Mouse (Mus musculus) gastrocnemius, postnatal 14 days (tissue): Measurements from ENCODE around the gene Col5a1. TPM values are rescaled to one million over a fixed set of nuclear protein-coding genes. Genes with fewer than 3 reads are reported as not detected.

Experiments
- DNase-seq: peaks from one replicate; pipeline ENCODE4 v3.0.0; 2021; ENCODE audit warnings: mixed read lengths
- intact Hi-C: fragments of 180-260 bp; cut with DNase I; formaldehyde crosslinking; loops from one replicate; pipeline ENCODE4 v1.15.1; 2025; ENCODE audit warnings: low total_unique reads
- total RNA-seq, 2 experiments: library from RNA; stranded (reverse); gene quantifications; 2 replicates each; pipeline ENCODE4 v1.2.3; 2021

Col5a1 gene
- total RNA-seq, 2 experiments from 2014 or later: 124 to 170 TPM

DNA sequence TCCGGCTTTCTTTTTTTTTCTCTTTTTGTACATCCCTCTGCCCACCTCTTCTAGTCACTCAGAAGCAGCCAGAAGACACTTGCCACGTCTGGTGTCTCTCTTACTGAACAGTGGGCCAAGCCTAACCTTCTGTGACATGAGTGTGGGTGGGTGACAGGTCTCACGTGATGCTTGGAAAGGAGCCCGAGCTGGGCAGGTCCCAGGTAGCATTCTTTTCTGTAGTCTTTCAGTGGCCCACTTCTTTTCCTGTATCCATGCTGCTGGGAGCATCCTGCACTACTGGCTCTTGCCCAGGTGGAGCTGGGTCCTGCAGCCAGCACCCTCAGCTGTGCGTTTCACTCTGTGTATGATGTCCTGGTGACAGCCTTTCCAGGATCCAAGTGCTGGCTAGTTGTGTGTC, 8.2 kb upstream of the Col5a1 start:
- no peak for DNase-seq
- intact Hi-C loops: no loop called here

- intact Hi-C loops: loop anchor here (10.0 kb wide), 1 partner anchor 338 kb away; no protein-coding TSS in a partner anchor
Observed at GRCm38 (mm10) chr2:27883276-27883675, 2.9 kb upstream of the Col5a1 start.

GRCm38 (mm10) chr2:27885456-27886147, 623 bp upstream of the Col5a1 start:
- DNase-seq: no peak
- intact Hi-C loops: loop anchor here (5.0 to 10.0 kb wide), 2 partner anchors 113 to 341 kb away; no protein-coding TSS in a partner anchor

More at GRCm38 (mm10) chr2:27883276-27883675, 2.9 kb upstream of the Col5a1 start:
- DNase-seq: no peak

DNA sequence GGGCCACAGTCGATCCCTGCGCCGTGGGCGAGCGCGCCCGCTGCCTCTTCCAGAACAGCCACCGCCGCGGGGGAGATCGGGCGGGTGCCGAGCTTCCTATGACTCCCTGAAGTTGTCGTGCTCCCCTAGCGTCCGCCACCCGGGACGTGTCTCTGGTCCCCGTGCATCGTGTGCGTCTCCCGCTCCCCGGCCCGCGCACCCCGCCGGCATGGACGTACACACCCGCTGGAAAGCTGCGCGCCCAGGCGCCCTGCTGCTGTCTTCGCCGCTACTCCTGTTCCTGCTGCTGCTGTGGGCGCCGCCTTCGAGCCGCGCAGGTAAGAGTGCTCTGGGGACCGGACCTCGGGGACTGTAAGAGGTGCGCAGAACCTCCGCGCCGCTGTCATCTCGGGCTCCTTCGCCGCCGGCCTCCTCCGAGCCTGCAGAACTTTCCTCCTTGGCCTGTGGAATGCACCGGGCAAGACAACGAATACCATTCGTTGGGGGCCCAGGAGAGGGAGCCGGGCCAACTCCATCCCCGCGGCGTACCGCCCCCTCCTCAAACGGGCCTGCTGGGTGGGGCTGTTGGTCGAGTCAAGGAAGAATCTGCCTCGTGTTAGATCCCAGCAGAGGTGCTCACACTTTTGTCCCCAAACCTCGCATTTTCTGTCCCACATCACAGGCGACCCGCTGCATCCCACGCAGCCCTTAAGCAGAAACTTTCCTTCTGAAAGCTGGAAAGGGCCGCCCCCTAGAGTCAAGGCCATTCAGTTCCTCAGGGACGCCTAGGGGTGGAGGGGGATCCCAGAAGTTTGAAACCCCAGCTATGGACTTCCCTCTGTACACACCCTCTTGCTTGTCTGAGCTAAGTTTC, 609 bp downstream of the Col5a1 start:
- intact Hi-C loops: loop anchor here (5.0 to 10.0 kb wide), 2 partner anchors 115 to 342 kb away; no protein-coding TSS in a partner anchor
- DNase-seq: peak; percentile 54

GRCm38 (mm10) chr2:27887461-27888264, 1.4 kb downstream of the Col5a1 start:
- DNase-seq: peak; percentile 70
- intact Hi-C loops: loop anchor here (5.0 to 10.0 kb wide), 2 partner anchors 115 to 343 kb away; no protein-coding TSS in a partner anchor

DNA sequence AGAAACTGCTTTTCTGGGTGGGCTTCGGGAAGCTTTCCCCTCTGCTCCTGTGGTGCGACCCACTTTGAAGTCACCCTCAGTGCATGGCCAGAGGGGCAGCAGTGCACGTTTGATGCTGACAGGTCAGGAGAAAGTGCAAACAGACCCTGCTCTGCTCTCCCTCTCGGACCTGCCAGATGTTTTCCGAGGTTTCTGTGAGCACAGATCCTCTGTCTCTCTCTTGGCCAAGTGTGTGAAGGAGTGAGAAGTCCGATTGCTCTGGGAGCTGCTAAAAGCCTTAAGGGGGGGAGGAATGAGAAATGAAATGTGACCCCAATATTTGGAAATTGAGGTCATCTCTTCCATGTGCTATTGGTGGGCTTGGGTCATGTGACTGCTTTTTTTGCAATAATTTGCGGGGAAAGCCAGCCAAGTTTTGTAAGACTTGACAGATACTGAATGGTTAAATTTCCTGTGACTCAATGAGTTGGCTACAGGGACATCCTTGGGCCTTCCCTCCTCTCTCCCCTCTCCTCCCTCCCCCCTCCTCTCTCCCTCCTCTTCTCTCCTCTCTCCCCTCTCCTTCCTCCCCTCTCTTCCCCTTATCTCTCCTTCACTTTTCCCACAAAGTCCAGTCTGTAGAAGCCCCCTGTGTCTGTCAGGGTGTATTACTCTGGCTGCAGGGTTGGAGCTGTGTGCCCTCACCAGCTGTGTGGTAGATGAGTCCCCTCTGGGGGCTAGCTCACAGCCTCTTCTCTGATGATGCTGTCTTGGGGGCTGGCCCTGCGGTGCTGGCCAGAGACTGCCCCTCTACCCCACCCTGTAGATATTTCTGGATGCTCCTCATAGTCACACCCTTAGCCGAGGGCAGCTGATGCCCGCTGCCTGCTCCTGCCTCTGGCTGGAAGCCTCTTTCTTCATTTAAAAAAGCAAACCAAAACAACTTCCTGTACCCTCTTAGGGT, 2.6 kb downstream of the Col5a1 start:
- peak; percentile 53 for DNase-seq
- intact Hi-C loops: loop anchor here (5.0 to 10.0 kb wide), 2 partner anchors 117 to 344 kb away; no protein-coding TSS in a partner anchor

- no peak for DNase-seq
- intact Hi-C loops: no loop called here
Observed at GRCm38 (mm10) chr2:27891922-27892541, 5.8 kb downstream of the Col5a1 start.

DNA sequence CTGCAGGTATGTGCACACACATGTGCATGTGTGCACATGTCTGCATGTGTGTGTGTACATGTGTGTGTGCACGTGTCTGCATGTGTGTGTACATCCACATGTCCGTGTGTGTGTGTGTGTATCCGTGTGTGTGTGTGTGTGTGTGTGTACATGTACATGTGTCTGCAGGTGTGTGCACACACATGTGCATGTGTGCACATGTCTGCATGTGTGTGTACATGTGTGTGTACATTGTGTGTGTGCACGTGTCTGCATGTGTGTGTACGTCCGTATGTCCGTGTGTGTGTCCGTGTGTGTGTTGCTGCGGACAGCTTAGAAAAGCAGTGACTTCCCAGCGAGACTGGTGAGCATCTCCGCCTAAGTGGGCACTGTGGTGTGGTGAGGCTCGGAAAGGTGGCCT, 6.8 kb downstream of the Col5a1 start:
- DNase-seq: no peak
- intact Hi-C loops: no loop called here

DNA sequence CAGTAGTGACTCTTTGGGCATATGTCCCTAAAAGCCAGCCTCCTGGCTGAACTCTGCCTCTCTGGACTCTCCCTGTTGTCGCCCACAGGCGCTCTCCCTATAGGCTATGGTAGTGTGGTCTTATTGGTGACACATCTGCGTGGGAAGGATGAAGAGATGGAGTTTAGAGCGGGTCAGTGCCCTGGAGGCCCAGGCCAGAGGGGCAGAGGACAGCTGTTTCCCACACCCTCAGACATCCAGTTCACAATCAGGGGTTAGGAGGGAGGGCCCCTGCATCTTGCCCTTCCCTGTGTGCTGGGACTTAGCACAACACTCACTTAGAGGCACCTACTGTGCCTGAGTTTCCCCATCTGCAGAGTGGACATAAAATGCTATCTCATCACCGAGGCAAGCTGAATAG, 8.8 kb downstream of the Col5a1 start:
- no peak for DNase-seq
- intact Hi-C loops: no loop called here

DNA sequence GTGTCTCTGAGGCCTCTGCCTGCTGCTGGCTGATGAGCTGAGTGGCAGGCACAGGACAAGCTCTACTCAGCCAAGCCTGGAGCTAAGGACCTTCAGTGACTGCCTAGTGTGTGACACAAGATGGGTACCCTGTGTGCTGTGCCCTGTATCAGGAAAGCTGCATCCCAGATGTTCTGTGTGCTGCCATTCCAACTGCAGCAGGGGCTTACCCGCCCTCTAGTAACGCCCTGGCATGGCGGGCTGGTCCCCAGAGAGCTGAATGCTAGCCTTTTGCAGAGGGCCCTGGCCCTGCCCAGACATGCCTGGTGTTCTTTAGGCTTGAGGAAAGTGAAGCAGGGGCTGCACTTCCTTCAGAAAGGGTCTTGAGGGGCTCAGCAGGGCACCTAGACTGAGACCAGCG, 9.4 kb downstream of the Col5a1 start:
- DNase-seq: no peak
- intact Hi-C loops: no loop called here

- peak; percentile 80 for DNase-seq
- intact Hi-C loops: no loop called here
Observed at GRCm38 (mm10) chr2:27897161-27897560, 10.9 kb downstream of the Col5a1 start.

DNA sequence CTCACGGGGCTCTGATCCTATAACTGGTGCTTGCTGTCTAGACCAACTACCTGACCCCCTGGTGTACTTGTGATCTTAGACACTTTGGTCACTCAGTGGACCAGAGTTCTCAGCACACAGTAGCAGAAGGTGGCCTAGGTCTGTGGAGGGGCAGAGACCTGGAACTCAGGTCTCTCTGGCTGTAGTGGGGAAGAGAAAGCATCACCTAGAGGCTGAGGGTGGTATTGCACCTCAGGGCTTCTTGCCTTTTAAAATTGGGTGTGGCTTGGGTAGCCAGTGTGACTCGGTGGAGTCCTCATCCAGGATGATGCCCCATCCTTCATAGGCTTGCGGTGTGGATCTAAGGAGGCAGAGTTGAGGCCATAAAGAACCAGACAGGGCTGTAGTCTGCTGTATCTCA, 13.7 kb downstream of the Col5a1 start:
- DNase-seq: no peak
- intact Hi-C loops: no loop called here

DNA sequence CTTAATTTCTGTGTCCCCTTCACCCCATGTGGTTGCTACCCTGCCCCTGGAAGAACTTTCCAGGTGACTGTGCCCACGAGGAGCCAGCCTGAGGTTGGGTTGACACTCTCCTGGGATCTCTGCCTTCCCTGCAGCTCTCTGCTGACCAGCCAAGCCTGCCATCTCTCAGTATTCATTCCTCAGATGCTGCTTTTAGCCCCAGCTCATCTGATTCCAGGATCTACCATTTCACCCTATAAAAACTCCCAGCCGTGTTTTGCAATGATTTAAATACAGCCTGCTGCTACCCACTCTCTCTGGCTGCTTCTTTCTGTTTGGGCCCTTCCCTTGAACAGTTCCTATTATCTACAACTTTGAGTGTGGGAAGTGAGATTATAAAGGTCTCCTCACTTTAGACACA, 14.9 kb downstream of the Col5a1 start:
- intact Hi-C loops: no loop called here
- DNase-seq: no peak

- no peak for DNase-seq
Observed at GRCm38 (mm10) chr2:27901525-27902245, 15.5 kb downstream of the Col5a1 start.

DNA sequence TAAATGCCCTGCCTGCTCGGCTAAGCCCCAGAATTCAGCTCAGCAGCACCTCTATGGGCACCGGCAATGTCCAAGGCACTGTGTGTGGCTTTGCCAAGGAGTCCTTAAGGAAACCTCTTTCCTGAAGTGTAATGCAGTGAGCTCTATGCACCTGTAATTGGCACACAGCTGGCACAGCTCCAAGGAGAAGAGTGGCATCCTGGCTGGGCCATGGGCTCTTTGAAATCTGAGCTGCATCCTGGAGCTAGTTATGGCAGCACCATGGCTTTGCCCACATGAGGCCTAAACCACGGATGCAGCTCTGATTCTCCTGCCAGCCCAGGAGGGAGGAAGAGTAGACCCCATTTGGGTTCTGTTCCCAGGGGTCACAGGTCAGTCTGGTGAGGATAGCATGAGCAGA, 16.1 kb downstream of the Col5a1 start:
- no peak for DNase-seq
- intact Hi-C loops: no loop called here

More at GRCm38 (mm10) chr2:27901525-27902245, 15.5 kb downstream of the Col5a1 start:
- intact Hi-C loops: no loop called here

- DNase-seq: no peak
- intact Hi-C loops: no loop called here
Observed at GRCm38 (mm10) chr2:27905411-27905810, 19.2 kb downstream of the Col5a1 start.

DNA sequence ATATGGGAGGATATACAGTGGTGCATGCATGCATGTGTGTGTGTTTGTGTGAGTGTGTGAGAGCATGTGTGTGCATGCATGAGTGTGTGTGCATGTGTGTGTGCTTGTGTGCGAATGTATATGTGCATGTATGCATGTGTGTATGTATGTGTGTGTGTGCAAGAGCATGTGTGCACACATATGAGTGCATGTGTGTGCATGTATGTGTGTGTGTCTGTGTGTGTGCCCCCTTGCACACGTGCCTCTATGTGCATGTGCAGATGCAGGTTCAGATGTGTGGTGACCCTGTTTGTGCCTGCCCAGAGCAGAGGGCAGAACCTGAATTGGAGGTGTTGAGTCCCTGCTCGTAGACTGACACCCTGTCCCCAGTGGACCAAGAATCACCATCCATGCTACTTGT, 24.3 kb downstream of the Col5a1 start:
- DNase-seq: no peak
- intact Hi-C loops: no loop called here
